Mouse (Mus musculus) forebrain, embryonic 15.5 days (tissue): Measurements from ENCODE around the gene 1700012A03Rik. TPM values are rescaled to one million over a fixed set of nuclear protein-coding genes. Genes with fewer than 3 reads are reported as not detected.
A peak's percentile ranks its signal among the peaks of the same experiment; 100 is the strongest.

Experiments used
- ATAC-seq: fragments of 200-750 bp; cut with Nextera tagmentation; replicated peaks from 2 replicates; pipeline ENCODE4 v1.8.0; 2017; ENCODE audit warnings: mild to moderate bottlenecking, moderate TSS enrichment, moderate library complexity
- H3K27ac ChIP-seq: fragments of 300-500 bp; sonication (generic); replicated peaks from 2 replicates; pipeline ENCODE4 v1.5.1; 2015; ENCODE audit warnings: mild to moderate bottlenecking, inconsistent platforms
- H3K27me3 ChIP-seq: fragments of 300-500 bp; sonication (generic); 2 replicates; pipeline ENCODE4 v1.6.1; 2015; ENCODE audit warnings: inconsistent platforms
- H3K36me3 ChIP-seq: fragments of 300-500 bp; sonication (generic); 2 replicates; pipeline ENCODE4 v1.6.1; 2015; ENCODE audit warnings: mild to moderate bottlenecking, inconsistent platforms
- H3K4me1 ChIP-seq: fragments of 300-500 bp; sonication (generic); 2 replicates; pipeline ENCODE4 v1.6.1; 2015; ENCODE audit warnings: inconsistent platforms
- H3K4me2 ChIP-seq: fragments of 300-500 bp; sonication (generic); replicated peaks from 2 replicates; pipeline ENCODE4 v1.6.1; 2015; ENCODE audit warnings: mild to moderate bottlenecking, inconsistent platforms
- H3K4me3 ChIP-seq: fragments of 300-500 bp; sonication (generic); 2 replicates; pipeline ENCODE4 v1.5.1; 2015; ENCODE audit warnings: mild to moderate bottlenecking, inconsistent platforms
- H3K9ac ChIP-seq: fragments of 300-500 bp; sonication (generic); replicated peaks from 2 replicates; pipeline ENCODE4 v1.6.1; 2015; ENCODE audit warnings: mild to moderate bottlenecking, inconsistent platforms
- H3K9me3 ChIP-seq: fragments of 300-500 bp; sonication (generic); 2 replicates; pipeline ENCODE4 v1.6.1; 2016; ENCODE audit warnings: inconsistent platforms
- WGBS: fragments of 180-500 bp; shearing (Covaris S2); methylation state at CpG from one replicate; pipeline ENCODE4 v1.1.7; 2015; ENCODE audit warnings: mixed read lengths; 5-methylcytosine and 5-hydroxymethylcytosine counted together
- polyA plus RNA-seq: library from polyadenylated mRNA; unstranded; fragments of >200 nt; fragmentation: Nextera tagmentation; extraction: Ambion mirVana; gene quantifications from 2 replicates; pipeline ENCODE4 v1.2.1, GENCODE M21; 2015

1700012A03Rik gene
- polyA plus RNA-seq = not detected in 2 replicates

- H3K9ac ChIP-seq = no peak within 1 kb of the TSS
- ATAC-seq = no peak
- no peak within 1 kb of the TSS for H3K4me3 ChIP-seq
- H3K27ac ChIP-seq = peak within 1 kb of the TSS; percentile 34
- no peaks in the 10 kb centered on the region for H3K27me3 ChIP-seq
- H3K36me3 ChIP-seq = no peaks in the 10 kb centered on the region
- WGBS = 89% methylated on average over 3 of the region's 3 CpGs
- H3K4me1 ChIP-seq = peaks cover 17% of the 10 kb centered on the region
- H3K4me2 ChIP-seq = no peak within 1 kb of the TSS
- H3K9me3 ChIP-seq = no peaks in the 10 kb centered on the region
Measured at GRCm38 (mm10) chr6:32049951-32050345, at the start of gene 1700012A03Rik. Gene 1700012A03Rik, plus strand, starts transcription at chr6:32050246.

DNA sequence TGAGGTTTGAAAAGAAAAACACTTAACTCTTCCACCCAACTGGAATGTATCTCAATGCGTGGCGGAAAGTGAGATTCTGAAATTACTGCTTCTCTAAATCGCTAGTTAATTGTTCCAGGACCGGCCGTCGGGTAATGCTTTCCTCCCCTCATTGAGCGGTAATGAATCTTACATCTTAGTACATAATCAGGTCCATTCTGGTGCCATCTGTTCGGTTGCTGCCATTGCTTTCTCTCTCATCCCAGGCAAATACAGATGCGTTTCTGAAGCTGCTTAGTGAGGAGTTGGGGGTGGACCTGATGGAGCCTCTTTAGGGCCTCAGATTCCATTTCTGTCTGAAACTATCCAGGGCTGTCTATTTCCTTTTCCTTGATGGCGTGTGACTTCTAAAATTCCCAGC lies 45.8 kb upstream of the 1700012A03Rik start:
- no peaks in the 10 kb centered on the region for H3K36me3 ChIP-seq
- no peak overlapping the region for H3K4me2 ChIP-seq
- no peak overlapping the region for H3K9ac ChIP-seq
- H3K9me3 ChIP-seq = no peaks in the 10 kb centered on the region
- no peak overlapping the region for H3K4me3 ChIP-seq
- H3K27ac ChIP-seq = no peak overlapping the region
- H3K4me1 ChIP-seq = no peaks in the 10 kb centered on the region
- ATAC-seq = no peak
- 68% methylated on average over 10 of the region's 10 CpGs for WGBS
- H3K27me3 ChIP-seq = no peaks in the 10 kb centered on the region

DNA sequence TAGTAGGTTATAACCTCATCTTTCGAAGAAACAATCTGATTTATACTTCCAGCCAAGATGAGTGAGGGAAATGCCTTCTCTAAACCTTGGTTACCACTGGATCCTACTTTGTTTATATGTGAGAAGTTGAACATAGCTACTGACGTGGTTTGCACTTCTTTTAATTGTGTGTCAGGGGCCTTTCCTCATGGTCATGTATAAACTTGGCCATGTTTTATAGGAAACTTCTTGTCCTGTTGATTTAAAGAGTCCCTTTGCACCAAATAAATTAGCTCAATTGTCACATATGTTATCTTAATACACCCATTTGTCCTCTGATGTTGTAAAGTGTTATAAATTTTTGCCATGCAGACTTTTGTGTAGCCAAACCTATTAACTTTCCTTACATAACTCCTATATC lies 44.1 kb upstream of the 1700012A03Rik start:
- no peak for ATAC-seq
- H3K9ac ChIP-seq = no peak overlapping the region
- WGBS = 81% methylated on average over 2 of the region's 2 CpGs
- no peak overlapping the region for H3K4me2 ChIP-seq
- H3K27ac ChIP-seq = no peak overlapping the region
- H3K27me3 ChIP-seq = no peaks in the 10 kb centered on the region
- no peaks in the 10 kb centered on the region for H3K9me3 ChIP-seq
- no peaks in the 10 kb centered on the region for H3K36me3 ChIP-seq
- no peaks in the 10 kb centered on the region for H3K4me1 ChIP-seq
- no peak overlapping the region for H3K4me3 ChIP-seq

- H3K36me3 ChIP-seq = no peaks in the 10 kb centered on the region
- H3K4me1 ChIP-seq = no peaks in the 10 kb centered on the region
- H3K4me3 ChIP-seq = no peak overlapping the region
- no peaks in the 10 kb centered on the region for H3K27me3 ChIP-seq
- H3K9ac ChIP-seq = no peak overlapping the region
- no peaks in the 10 kb centered on the region for H3K9me3 ChIP-seq
- 89% methylated on average over 6 of the region's 6 CpGs for WGBS
- H3K4me2 ChIP-seq = no peak overlapping the region
- ATAC-seq = no peak
- no peak overlapping the region for H3K27ac ChIP-seq
Measured at GRCm38 (mm10) chr6:32006382-32006781, 43.7 kb upstream of the 1700012A03Rik start.

DNA sequence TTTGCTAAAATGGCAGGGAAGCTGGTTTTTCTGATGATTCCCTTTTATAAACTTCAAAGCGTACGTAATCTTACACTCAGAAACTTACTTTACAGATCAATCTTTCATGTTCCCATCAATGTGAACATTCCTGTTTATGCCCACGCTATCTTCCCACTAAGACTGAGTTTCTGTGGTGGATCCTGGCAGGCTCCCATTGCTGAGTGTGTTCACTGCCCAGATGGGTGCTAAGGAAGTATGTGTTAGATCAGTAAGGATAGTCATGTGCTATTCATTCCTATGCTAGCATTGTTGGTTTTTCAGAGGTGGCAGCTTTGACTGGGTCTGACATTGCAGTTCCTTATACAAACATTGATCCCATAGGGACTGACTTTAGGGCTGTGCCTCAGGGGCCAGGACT lies 42.7 kb upstream of the 1700012A03Rik start:
- Histone ChIP-seq H3K4me1 (no peaks in the 10 kb centered on the region), H3K9me3 (no peaks in the 10 kb centered on the region), H3K27ac (no peak overlapping the region), H3K9ac (no peak overlapping the region), H3K36me3 (no peaks in the 10 kb centered on the region), H3K4me2 (no peak overlapping the region), H3K27me3 (no peaks in the 10 kb centered on the region), H3K4me3 (no peak overlapping the region)
- no peak for ATAC-seq
- 88% methylated on average over 3 of the region's 3 CpGs for WGBS

- Histone ChIP-seq H3K4me2 (no peak overlapping the region), H3K36me3 (no peaks in the 10 kb centered on the region), H3K27me3 (no peaks in the 10 kb centered on the region), H3K4me3 (no peak overlapping the region), H3K27ac (no peak overlapping the region), H3K9ac (no peak overlapping the region), H3K4me1 (peaks cover 16% of the 10 kb centered on the region), H3K9me3 (no peaks in the 10 kb centered on the region)
- WGBS = 87% methylated on average over 7 of the region's 7 CpGs
- no peak for ATAC-seq
Measured at GRCm38 (mm10) chr6:32016841-32017240, 33.2 kb upstream of the 1700012A03Rik start.

DNA sequence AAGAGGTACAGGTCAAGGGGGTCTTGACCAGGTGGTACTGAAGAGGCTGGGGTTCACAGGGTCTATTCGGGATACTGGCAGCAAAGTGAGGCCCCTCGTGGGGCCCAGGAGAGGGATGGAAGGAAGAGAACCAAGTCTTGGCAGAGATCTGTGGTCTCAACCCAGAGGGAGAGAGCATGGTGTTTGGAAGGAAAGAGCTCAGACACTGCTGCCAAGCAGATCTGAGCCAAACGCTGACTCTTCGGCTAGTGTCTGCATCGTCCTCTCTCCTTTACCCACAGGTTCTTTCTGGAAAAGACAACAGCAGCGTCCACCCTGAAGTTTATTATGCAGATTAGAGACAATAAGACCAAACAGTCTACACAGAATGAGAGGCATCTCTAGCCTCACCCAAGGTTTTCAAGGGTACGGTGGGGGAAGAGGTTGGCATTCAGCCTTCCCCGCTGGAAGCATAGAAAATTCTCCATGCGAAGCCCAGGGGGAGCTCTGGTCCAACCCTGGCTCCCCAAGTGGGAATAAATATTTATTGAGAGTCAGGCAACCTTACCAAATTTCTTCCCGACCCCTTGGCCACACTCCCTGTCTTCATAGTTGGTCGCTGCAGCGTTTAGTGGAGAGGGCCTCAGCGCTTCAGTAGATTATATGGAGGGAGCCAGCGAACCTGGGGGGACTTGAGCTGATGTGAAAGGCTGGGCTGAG lies 32.5 kb upstream of the 1700012A03Rik start:
- no peak overlapping the region for H3K4me2 ChIP-seq
- peak; percentile 69; the same call in 1 of the 2 replicates for ATAC-seq
- H3K36me3 ChIP-seq = no peaks in the 10 kb centered on the region
- peak overlapping the region; percentile 33; the same call in 1 of the 2 replicates for H3K27ac ChIP-seq
- no peak overlapping the region for H3K9ac ChIP-seq
- 51% methylated on average over 14 of the region's 14 CpGs for WGBS
- H3K4me1 ChIP-seq = peaks cover 16% of the 10 kb centered on the region
- H3K4me3 ChIP-seq = no peak overlapping the region
- no peaks in the 10 kb centered on the region for H3K27me3 ChIP-seq
- no peaks in the 10 kb centered on the region for H3K9me3 ChIP-seq

- Histone ChIP-seq H3K27ac (peak overlapping the region; percentile 33; the same call in 1 of the 2 replicates), H3K36me3 (no peaks in the 10 kb centered on the region), H3K4me2 (no peak overlapping the region), H3K27me3 (no peaks in the 10 kb centered on the region), H3K4me3 (no peak overlapping the region), H3K9me3 (no peaks in the 10 kb centered on the region), H3K9ac (no peak overlapping the region), H3K4me1 (peaks cover 16% of the 10 kb centered on the region)
- WGBS = 28% methylated on average over 5 of the region's 5 CpGs
- peak; percentile 63; the same call in 1 of the 2 replicates for ATAC-seq
Measured at GRCm38 (mm10) chr6:32018105-32018446, 32.0 kb upstream of the 1700012A03Rik start.

GRCm38 (mm10) chr6:32021853-32022536 lies 28.1 kb upstream of the 1700012A03Rik start:
- Histone ChIP-seq H3K9me3 (no peaks in the 10 kb centered on the region), H3K9ac (no peak overlapping the region), H3K4me3 (no peak overlapping the region), H3K4me1 (peaks cover 12% of the 10 kb centered on the region), H3K4me2 (no peak overlapping the region), H3K27ac (no peak overlapping the region), H3K36me3 (no peaks in the 10 kb centered on the region), H3K27me3 (no peaks in the 10 kb centered on the region)
- ATAC-seq = no peak
- WGBS = 84% methylated on average over 10 of the region's 10 CpGs

DNA sequence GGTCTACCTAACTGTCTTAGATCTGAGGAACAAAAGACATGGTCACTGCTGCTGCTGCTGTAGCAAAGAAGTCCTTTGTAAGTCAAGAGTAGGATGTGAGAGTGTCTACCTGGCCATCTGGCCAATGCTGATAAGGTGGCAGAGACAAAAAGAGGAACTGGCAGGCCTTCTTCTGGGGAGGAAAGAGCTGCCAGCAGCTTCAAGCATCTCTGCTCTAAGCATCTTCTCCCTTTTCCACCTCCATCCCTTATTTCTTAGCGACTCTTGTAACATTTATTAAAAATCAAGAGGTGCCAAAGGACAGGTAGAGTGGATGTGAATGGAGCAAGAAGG lies 27.5 kb upstream of the 1700012A03Rik start:
- no peak overlapping the region for H3K4me3 ChIP-seq
- WGBS = 100% methylated on average over 1 of the region's 1 CpGs
- no peaks in the 10 kb centered on the region for H3K9me3 ChIP-seq
- H3K36me3 ChIP-seq = no peaks in the 10 kb centered on the region
- no peak overlapping the region for H3K9ac ChIP-seq
- ATAC-seq = no peak
- H3K27ac ChIP-seq = no peak overlapping the region
- H3K27me3 ChIP-seq = no peaks in the 10 kb centered on the region
- peaks cover 7% of the 10 kb centered on the region for H3K4me1 ChIP-seq
- H3K4me2 ChIP-seq = no peak overlapping the region

DNA sequence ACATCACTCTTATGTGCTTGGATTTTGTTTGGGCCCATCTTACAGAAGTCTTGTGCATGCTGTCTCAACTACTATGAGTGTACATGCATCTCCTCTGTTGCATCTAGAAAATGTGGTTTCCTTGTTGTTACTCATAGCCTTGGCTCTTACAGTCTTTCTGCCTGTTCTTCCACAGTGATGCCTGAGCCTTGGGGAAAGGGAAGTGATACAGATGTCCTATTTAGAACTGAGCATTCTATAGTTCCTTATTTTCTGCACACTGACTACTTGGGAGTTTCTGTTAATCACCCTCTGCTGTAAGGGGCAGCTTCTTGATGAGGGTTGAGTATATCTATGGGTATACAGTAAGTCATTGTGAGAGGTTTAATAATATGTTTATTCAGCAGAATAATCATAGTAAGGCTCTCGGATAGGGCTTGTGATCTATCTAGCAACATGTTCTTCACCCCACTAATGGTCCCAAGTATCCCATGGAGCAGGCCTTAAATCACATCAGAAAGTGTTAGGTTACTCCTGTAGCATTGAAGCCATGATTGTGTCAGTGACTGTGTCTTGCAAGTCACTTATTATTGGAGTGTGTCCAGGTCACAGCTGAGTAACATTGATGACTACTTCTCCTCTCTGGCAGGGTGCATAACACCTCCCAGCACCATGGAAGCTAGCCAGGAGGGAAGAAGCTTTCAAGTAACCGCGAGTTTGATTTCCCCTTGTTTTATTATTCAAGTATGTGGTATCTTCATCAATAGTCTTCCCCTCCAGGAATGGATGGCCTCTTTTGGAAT lies 21.6 kb upstream of the 1700012A03Rik start:
- Histone ChIP-seq H3K9ac (no peak overlapping the region), H3K27ac (no peak overlapping the region), H3K4me3 (no peak overlapping the region), H3K4me1 (no peaks in the 10 kb centered on the region), H3K4me2 (no peak overlapping the region), H3K9me3 (no peaks in the 10 kb centered on the region), H3K36me3 (no peaks in the 10 kb centered on the region), H3K27me3 (no peaks in the 10 kb centered on the region)
- WGBS = 80% methylated on average over 3 of the region's 3 CpGs
- no peak for ATAC-seq

DNA sequence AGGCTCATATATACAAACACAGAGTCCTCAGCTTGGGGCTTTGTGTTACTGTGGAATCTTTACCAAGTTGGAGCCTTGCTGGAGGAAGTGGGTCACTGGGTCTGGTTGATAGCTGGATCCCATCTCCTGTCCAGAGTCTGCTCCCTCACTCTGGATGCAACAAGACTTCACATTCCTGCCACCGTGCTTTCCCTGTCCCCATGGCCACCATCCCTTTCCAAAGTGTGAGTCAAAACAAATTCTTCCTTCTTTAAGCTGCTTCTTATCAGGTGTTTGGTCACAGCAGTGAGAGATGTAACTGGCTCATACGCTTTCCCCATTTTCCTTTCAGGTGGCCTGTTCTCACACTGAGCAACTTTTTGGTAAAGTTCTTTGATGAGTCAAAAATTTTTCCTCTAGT lies 15.8 kb upstream of the 1700012A03Rik start:
- Histone ChIP-seq H3K27me3 (no peaks in the 10 kb centered on the region), H3K9me3 (no peaks in the 10 kb centered on the region), H3K36me3 (no peaks in the 10 kb centered on the region), H3K4me3 (no peak overlapping the region), H3K4me2 (no peak overlapping the region), H3K4me1 (no peaks in the 10 kb centered on the region), H3K9ac (no peak overlapping the region), H3K27ac (no peak overlapping the region)
- 86% methylated on average over 2 of the region's 2 CpGs for WGBS
- no peak for ATAC-seq
